16 mouse cellular contexts compared by ENCODE assay signal in genomic region chr19:14563273-14563959, GRCm38 (mm10).
"Had no signal": no experiment of that assay in that cellular context is flagged by ENCODE, and none has a peak within 500 bp of the region (broad histone marks: within the 10 kb centered on the region; RNA-seq: fewer than 3 reads in every experiment).

No protein-coding gene starts in this region.

- H3K9ac ChIP-seq: limb, embryonic 12.5 days; liver, embryonic 13.5 days; liver, postnatal 0 days; lung, embryonic 15.5 days; midbrain, embryonic 13.5 days; neural tube, embryonic 13.5 days; stomach, embryonic 15.5 days had no signal

- H3K4me3 ChIP-seq: limb, embryonic 12.5 days; liver, embryonic 13.5 days; lung, embryonic 15.5 days; midbrain, embryonic 13.5 days; neural tube, embryonic 13.5 days; stomach, embryonic 15.5 days had no signal

- H3K36me3 ChIP-seq: liver, embryonic 13.5 days; lung, embryonic 15.5 days; midbrain, embryonic 13.5 days; neural tube, embryonic 13.5 days; stomach, embryonic 15.5 days had no signal

- DNase-seq: kidney, postnatal 10 days; kidney, postnatal 4 days; liver; liver, embryonic 13.5 days; liver, postnatal 0 days; lung, postnatal 14 days; retina, postnatal 1 day; right cerebral cortex, postnatal 4 days; thymus, adult 2 months; thymus, postnatal 25 days had no signal

- ATAC-seq: liver, postnatal 0 days; midbrain, embryonic 13.5 days had no signal

- H3K9me3 ChIP-seq: limb, embryonic 12.5 days; liver, embryonic 13.5 days; lung, embryonic 15.5 days; midbrain, embryonic 13.5 days; neural tube, embryonic 13.5 days; stomach, embryonic 15.5 days had no signal

- H3K4me2 ChIP-seq: limb, embryonic 12.5 days; liver, embryonic 13.5 days; lung, embryonic 15.5 days; midbrain, embryonic 13.5 days; neural tube, embryonic 13.5 days; stomach, embryonic 15.5 days had no signal

- H3K4me1 ChIP-seq: liver, embryonic 13.5 days; lung, embryonic 15.5 days; stomach, embryonic 15.5 days had no signal

- H3K27me3 ChIP-seq: limb, embryonic 12.5 days; liver, embryonic 13.5 days; lung, embryonic 15.5 days; stomach, embryonic 15.5 days had no signal

- H3K27ac ChIP-seq: limb, embryonic 12.5 days; liver, embryonic 13.5 days; lung, embryonic 15.5 days; macrophage; midbrain, embryonic 13.5 days; neural tube, embryonic 13.5 days; stomach, embryonic 15.5 days had no signal
